ENCODE assay signal across 7 mouse cellular contexts in genomic region chr10:79767372-79768244, GRCm38 (mm10). TPM values are rescaled to one million over a fixed set of nuclear protein-coding genes. Genes with fewer than 3 reads are reported as not detected.
DNase-seq lines count a peak whose midpoint lies in the region; ATAC-seq lines count a peak whose summit lies in the region.

No protein-coding gene starts in this region.

- H3K4me3 ChIP-seq in intestine, embryonic 14.5 days (ENCODE audit: low read depth, low read length): peak overlapping the region; percentile 68

- H3K36me3 ChIP-seq in intestine, embryonic 14.5 days (ENCODE audit: control insufficient read depth, insufficient read depth, low read length): no peaks in the 10 kb centered on the region; the same call in 1 of the 2 replicates

- 10% methylated on average over 39 of the region's 40 CpGs for WGBS in intestine, embryonic 14.5 days

- DNase-seq in adrenal gland, postnatal 10 days: peak; percentile 94
- DNase-seq in embryo, embryonic 11 days: peak; percentile 96
- DNase-seq in gastrocnemius, postnatal 14 days: peak; percentile 93
- peak; percentile 94 for DNase-seq in intestine, embryonic 14.5 days (ENCODE audit: low spot score)
- DNase-seq in left cerebral cortex, postnatal 14 days (ENCODE audit: low spot score in 2 of 2): peak; percentile 96 to 98
- peak; percentile 95 for DNase-seq in right cerebral cortex, postnatal 4 days

- H3K4me1 ChIP-seq in intestine, embryonic 14.5 days (replicated peaks; ENCODE audit: control insufficient read depth, insufficient read depth, low read length): peaks cover 23% of the 10 kb centered on the region

- peak overlapping the region; percentile 93 for H3K4me2 ChIP-seq in intestine, embryonic 14.5 days (ENCODE audit: low read length)

- peak; percentile 86 for ATAC-seq in intestine, embryonic 14.5 days (replicated peaks; ENCODE audit: low FRiP score, low TSS enrichment, low read depth)
- ATAC-seq in megakaryocyte-erythroid progenitor cell, adult 5-6 weeks (replicated peaks; ENCODE audit: low FRiP score, low TSS enrichment, poor library complexity, severe bottlenecking): peak; percentile 43

- peak overlapping the region; percentile 25 for H3K9ac ChIP-seq in intestine, embryonic 14.5 days (ENCODE audit: low read length)

- peak overlapping the region; percentile 87 for H3K27ac ChIP-seq in intestine, embryonic 14.5 days (ENCODE audit: low read depth)

- intact Hi-C loops in gastrocnemius, postnatal 14 days (cut with DNase I; ENCODE audit: low total_unique reads): loop anchor here (2.0 kb wide), 1 partner anchor 21 kb away; no protein-coding TSS in a partner anchor
- intact Hi-C loops in left cerebral cortex, postnatal 14 days (cut with DNase I): no loop called here

- no peaks in the 10 kb centered on the region for H3K9me3 ChIP-seq in intestine, embryonic 14.5 days (ENCODE audit: control insufficient read depth, low read length)

- no peaks in the 10 kb centered on the region for H3K27me3 ChIP-seq in intestine, embryonic 14.5 days (replicated peaks; ENCODE audit: control insufficient read depth, insufficient read depth, low read length)

RNA-seq across cellular contexts. Expression of gene Rnf126, which starts 0.9 kb away (rescaled TPM):
- 10 to 100 TPM; 50.8 to 55.1 TPM for total RNA-seq in adrenal gland, postnatal 10 days (2021)
- total RNA-seq in gastrocnemius, postnatal 14 days (2021): 10 to 100 TPM; 25.9 to 30.6 TPM
- polyA plus RNA-seq in intestine, embryonic 14.5 days (2014; fragmentation: Nextera tagmentation; extraction: Ambion mirVana): 80.3 and 90.3 TPM in 2 replicates
- total RNA-seq in left cerebral cortex, postnatal 14 days (2021): 10 to 100 TPM; 95.4 to 97.1 TPM
- total RNA-seq in megakaryocyte-erythroid progenitor cell, adult 5-6 weeks (2014; fragmentation: Nextera tagmentation): 76.0 and 106 TPM in 2 replicates
- 16.2 and 20.8 TPM in 2 replicates for total RNA-seq in megakaryocyte-erythroid progenitor cell, adult 5-6 weeks (2017)

RNA-seq across cellular contexts. Expression of gene Fstl3, which starts 9.5 kb away (rescaled TPM):
- total RNA-seq in adrenal gland, postnatal 10 days (2021): 1 to 10 TPM; 5.5 to 5.7 TPM
- 1 to 10 TPM; 1.3 to 2.2 TPM for total RNA-seq in gastrocnemius, postnatal 14 days (2021)
- 10.1 and 11.1 TPM in 2 replicates for polyA plus RNA-seq in intestine, embryonic 14.5 days (2014; fragmentation: Nextera tagmentation; extraction: Ambion mirVana)
- 1 to 10 TPM; 1.7 to 2.2 TPM for total RNA-seq in left cerebral cortex, postnatal 14 days (2021)
- 0.49 and 0.96 TPM in 2 replicates for total RNA-seq in megakaryocyte-erythroid progenitor cell, adult 5-6 weeks (2014; fragmentation: Nextera tagmentation)
- total RNA-seq in megakaryocyte-erythroid progenitor cell, adult 5-6 weeks (2017): 0.66 and 0.80 TPM in 2 replicates

RNA-seq across cellular contexts. Expression of gene Fgf22, which starts 12.7 kb away (rescaled TPM):
- total RNA-seq in adrenal gland, postnatal 10 days (2021): not detected
- total RNA-seq in gastrocnemius, postnatal 14 days (2021): not detected
- 0.26 and 0.42 TPM in 2 replicates for polyA plus RNA-seq in intestine, embryonic 14.5 days (2014; fragmentation: Nextera tagmentation; extraction: Ambion mirVana)
- 1 to 10 TPM; 1.4 to 2.1 TPM for total RNA-seq in left cerebral cortex, postnatal 14 days (2021)
- not detected in 2 replicates for total RNA-seq in megakaryocyte-erythroid progenitor cell, adult 5-6 weeks (2014; fragmentation: Nextera tagmentation)
- not detected in 2 replicates for total RNA-seq in megakaryocyte-erythroid progenitor cell, adult 5-6 weeks (2017)

RNA-seq across cellular contexts. Expression of gene Polrmt, which starts 21.2 kb away (rescaled TPM):
- 10 to 100 TPM; 60.1 to 69.8 TPM for total RNA-seq in adrenal gland, postnatal 10 days (2021)
- total RNA-seq in gastrocnemius, postnatal 14 days (2021): 10 to 100 TPM; 21.5 to 21.6 TPM
- 37.9 and 40.1 TPM in 2 replicates for polyA plus RNA-seq in intestine, embryonic 14.5 days (2014; fragmentation: Nextera tagmentation; extraction: Ambion mirVana)
- 10 to 100 TPM; 43.8 to 45.4 TPM for total RNA-seq in left cerebral cortex, postnatal 14 days (2021)
- 45.2 and 51.7 TPM in 2 replicates for total RNA-seq in megakaryocyte-erythroid progenitor cell, adult 5-6 weeks (2014; fragmentation: Nextera tagmentation)
- 17.6 and 21.2 TPM in 2 replicates for total RNA-seq in megakaryocyte-erythroid progenitor cell, adult 5-6 weeks (2017)

RNA-seq across cellular contexts. Expression of gene Prss57, which starts 23.2 kb away (rescaled TPM):
- total RNA-seq in adrenal gland, postnatal 10 days (2021): under 1 TPM; 0.09 to 0.21 TPM
- not detected for total RNA-seq in gastrocnemius, postnatal 14 days (2021)
- 0.45 TPM in 1 of 2 replicates, not detected in the other for polyA plus RNA-seq in intestine, embryonic 14.5 days (2014; fragmentation: Nextera tagmentation; extraction: Ambion mirVana)
- total RNA-seq in left cerebral cortex, postnatal 14 days (2021): 1 to 10 TPM in 1 of 2 experiments, under 1 TPM in 1; 0.17 to 1.1 TPM
- 2.4 and 7.6 TPM in 2 replicates for total RNA-seq in megakaryocyte-erythroid progenitor cell, adult 5-6 weeks (2014; fragmentation: Nextera tagmentation)
- total RNA-seq in megakaryocyte-erythroid progenitor cell, adult 5-6 weeks (2017): 1.7 and 3.5 TPM in 2 replicates

Comparison
In these comparisons a context has a peak if more than half of its experiments do, and no peak if none do; other contexts are left out.
1. Peak in every context shown above with its lines: DNase-seq, ATAC-seq, H3K4me3 ChIP-seq and H3K27ac ChIP-seq.